Mouse (Mus musculus) embryonic facial prominence, embryonic 13.5 days (tissue): Measurements from ENCODE around the gene Baiap2. TPM values are rescaled to one million over a fixed set of nuclear protein-coding genes. Genes with fewer than 3 reads are reported as not detected.

Experiments
- ATAC-seq: fragments of 200-750 bp; cut with Nextera tagmentation; 2 replicates; pipeline ENCODE4 v1.8.0; 2017; ENCODE audit warnings: low read depth; ENCODE audit not compliant: insufficient number of reproducible peaks, insufficient read depth, low FRiP score, low TSS enrichment
- H3K27ac ChIP-seq: fragments of 300-500 bp; sonication (generic); 2 replicates; pipeline ENCODE4 v1.5.1; 2015; ENCODE audit warnings: moderate library complexity, mild to moderate bottlenecking, inconsistent platforms
- H3K27me3 ChIP-seq: fragments of 300-500 bp; sonication (generic); 2 replicates; pipeline ENCODE4 v1.6.1; 2015; ENCODE audit warnings: mild to moderate bottlenecking, inconsistent platforms
- H3K36me3 ChIP-seq: fragments of 300-500 bp; sonication (generic); 2 replicates; pipeline ENCODE4 v1.6.1; 2015; ENCODE audit warnings: mild to moderate bottlenecking, inconsistent platforms
- H3K4me1 ChIP-seq: fragments of 300-500 bp; sonication (generic); 2 replicates; pipeline ENCODE4 v1.6.1; 2015; ENCODE audit warnings: inconsistent platforms
- H3K4me2 ChIP-seq: fragments of 300-500 bp; sonication (generic); 2 replicates; pipeline ENCODE4 v1.6.1; 2015; ENCODE audit warnings: moderate library complexity, mild to moderate bottlenecking, inconsistent platforms
- H3K4me3 ChIP-seq: fragments of 300-500 bp; sonication (generic); 2 replicates; pipeline ENCODE4 v1.5.1; 2015; ENCODE audit warnings: mild to moderate bottlenecking, inconsistent platforms
- H3K9ac ChIP-seq: fragments of 300-500 bp; sonication (generic); 2 replicates; pipeline ENCODE4 v1.6.1; 2015; ENCODE audit warnings: mild to moderate bottlenecking, inconsistent platforms
- H3K9me3 ChIP-seq: fragments of 300-500 bp; sonication (generic); 2 replicates; pipeline ENCODE4 v1.6.1; 2016; ENCODE audit warnings: inconsistent platforms
- WGBS: fragments of 180-500 bp; shearing (Covaris S2); methylation state at CpG from one replicate; pipeline ENCODE4 v1.1.7; 2015; ENCODE audit warnings: mixed read lengths; 5-methylcytosine and 5-hydroxymethylcytosine counted together
- polyA plus RNA-seq: library from polyadenylated mRNA; unstranded; fragments of >200 nt; fragmentation: Nextera tagmentation; extraction: Ambion mirVana; gene quantifications from 2 replicates; pipeline ENCODE4 v1.2.1, GENCODE M21; 2015

The Baiap2 gene
- polyA plus RNA-seq, 1 experiment from 2014 or later = 20.0 TPM

- no peak for ATAC-seq
- H3K9me3 ChIP-seq = no peaks in the 10 kb centered on the region
- peaks cover 7% of the 10 kb centered on the region for H3K4me1 ChIP-seq
- no peak overlapping the region for H3K4me2 ChIP-seq
- H3K27me3 ChIP-seq = no peaks in the 10 kb centered on the region
- no peak overlapping the region for H3K27ac ChIP-seq
- no peak overlapping the region for H3K4me3 ChIP-seq
- WGBS = 74% methylated on average over 3 of the region's 3 CpGs
- no peak overlapping the region for H3K9ac ChIP-seq
- peaks cover 25% of the 10 kb centered on the region; the same call in 1 of the 2 replicates for H3K36me3 ChIP-seq
Measured at GRCm38 (mm10) chr11:119961511-119961910, 18.9 kb downstream of the Baiap2 start.

DNA sequence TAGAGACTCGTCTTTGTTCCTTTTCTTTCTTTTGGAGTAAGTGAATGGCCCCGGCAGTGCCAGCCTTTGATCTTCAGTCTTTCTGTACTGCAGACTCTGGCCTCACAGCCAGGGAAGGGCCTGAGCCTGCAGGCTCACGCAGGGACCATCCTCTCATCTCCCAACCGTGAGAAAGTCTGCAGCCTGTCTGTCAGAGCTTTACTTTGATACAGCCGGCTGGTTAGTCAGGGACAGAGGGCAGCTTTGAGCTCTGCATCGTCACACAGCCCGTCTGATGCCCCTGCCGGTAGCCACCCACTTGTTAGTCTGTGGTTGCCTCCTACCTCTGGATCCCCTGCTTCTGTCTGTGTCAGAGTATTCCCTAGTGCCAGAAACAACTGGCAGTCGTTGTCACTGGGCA, 22.5 kb downstream of the Baiap2 start:
- no peak for ATAC-seq
- no peak overlapping the region for H3K27ac ChIP-seq
- H3K27me3 ChIP-seq = no peaks in the 10 kb centered on the region
- no peaks in the 10 kb centered on the region for H3K9me3 ChIP-seq
- no peak overlapping the region for H3K9ac ChIP-seq
- peaks cover 26% of the 10 kb centered on the region; the same call in 1 of the 2 replicates for H3K36me3 ChIP-seq
- 0 out of 2 replicates have a peak, but pooled peaks cover 2% of the 10 kb centered on the region for H3K4me1 ChIP-seq
- WGBS = 20% methylated on average over 9 of the region's 9 CpGs
- no peak overlapping the region for H3K4me2 ChIP-seq
- H3K4me3 ChIP-seq = no peak overlapping the region

GRCm38 (mm10) chr11:119966294-119966693, 23.7 kb downstream of the Baiap2 start:
- 0 out of 2 replicates have a peak, but pooled peaks cover 2% of the 10 kb centered on the region for H3K4me1 ChIP-seq
- H3K4me3 ChIP-seq = no peak overlapping the region
- 61% methylated on average over 6 of the region's 6 CpGs for WGBS
- H3K27me3 ChIP-seq = no peaks in the 10 kb centered on the region
- H3K9ac ChIP-seq = no peak overlapping the region
- ATAC-seq = no peak
- no peak overlapping the region for H3K4me2 ChIP-seq
- no peaks in the 10 kb centered on the region for H3K9me3 ChIP-seq
- H3K36me3 ChIP-seq = peaks cover 21% of the 10 kb centered on the region; the same call in 1 of the 2 replicates
- 0 out of 2 replicates have a peak overlapping the region, but pooled peaks have one; percentile 28 for H3K27ac ChIP-seq

DNA sequence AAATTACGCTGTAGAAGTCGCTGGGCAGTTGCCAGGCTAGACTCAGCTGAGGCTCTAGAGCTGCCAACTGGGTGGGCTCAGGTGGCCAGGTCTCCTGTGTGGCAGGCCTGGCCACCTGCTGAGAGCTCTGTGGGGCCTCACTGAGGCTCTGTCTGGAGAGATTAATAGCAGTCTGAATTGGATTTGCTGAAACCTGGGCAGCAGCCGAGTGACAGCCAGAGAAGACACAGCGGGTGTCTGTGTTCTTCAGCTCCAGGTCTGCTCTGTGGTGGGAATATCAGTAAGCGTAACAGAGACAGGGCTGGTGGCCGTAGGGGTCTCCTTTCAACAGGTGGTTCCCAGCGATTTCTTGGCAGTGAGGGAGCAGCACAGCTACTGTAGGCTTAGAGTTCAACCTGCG, 24.8 kb downstream of the Baiap2 start:
- ATAC-seq = no peak
- Histone ChIP-seq H3K4me1 (0 out of 2 replicates have a peak, but pooled peaks cover 2% of the 10 kb centered on the region), H3K9me3 (no peaks in the 10 kb centered on the region), H3K4me2 (no peak overlapping the region), H3K27me3 (no peaks in the 10 kb centered on the region), H3K36me3 (peaks cover 25% of the 10 kb centered on the region; the same call in 1 of the 2 replicates), H3K4me3 (no peak overlapping the region), H3K27ac (no peak overlapping the region), H3K9ac (no peak overlapping the region)
- WGBS = 81% methylated on average over 8 of the region's 8 CpGs

- H3K9me3 ChIP-seq = no peaks in the 10 kb centered on the region
- 86% methylated on average over 2 of the region's 2 CpGs for WGBS
- H3K4me1 ChIP-seq = 0 out of 2 replicates have a peak, but pooled peaks cover 2% of the 10 kb centered on the region
- peaks cover 25% of the 10 kb centered on the region; the same call in 1 of the 2 replicates for H3K36me3 ChIP-seq
- H3K4me2 ChIP-seq = no peak overlapping the region
- ATAC-seq = no peak
- no peak overlapping the region for H3K27ac ChIP-seq
- H3K27me3 ChIP-seq = no peaks in the 10 kb centered on the region
- no peak overlapping the region for H3K9ac ChIP-seq
- no peak overlapping the region for H3K4me3 ChIP-seq
Measured at GRCm38 (mm10) chr11:119967892-119968291, 25.3 kb downstream of the Baiap2 start.

GRCm38 (mm10) chr11:119970021-119970851, 27.7 kb downstream of the Baiap2 start:
- H3K9me3 ChIP-seq = no peaks in the 10 kb centered on the region
- no peak overlapping the region for H3K9ac ChIP-seq
- H3K27me3 ChIP-seq = no peaks in the 10 kb centered on the region
- 71% methylated on average over 12 of the region's 12 CpGs for WGBS
- no peak for ATAC-seq
- H3K36me3 ChIP-seq = peaks cover 27% of the 10 kb centered on the region; the same call in 1 of the 2 replicates
- H3K4me1 ChIP-seq = 0 out of 2 replicates have a peak, but pooled peaks cover 2% of the 10 kb centered on the region
- H3K27ac ChIP-seq = no peak overlapping the region
- no peak overlapping the region for H3K4me3 ChIP-seq
- H3K4me2 ChIP-seq = no peak overlapping the region

DNA sequence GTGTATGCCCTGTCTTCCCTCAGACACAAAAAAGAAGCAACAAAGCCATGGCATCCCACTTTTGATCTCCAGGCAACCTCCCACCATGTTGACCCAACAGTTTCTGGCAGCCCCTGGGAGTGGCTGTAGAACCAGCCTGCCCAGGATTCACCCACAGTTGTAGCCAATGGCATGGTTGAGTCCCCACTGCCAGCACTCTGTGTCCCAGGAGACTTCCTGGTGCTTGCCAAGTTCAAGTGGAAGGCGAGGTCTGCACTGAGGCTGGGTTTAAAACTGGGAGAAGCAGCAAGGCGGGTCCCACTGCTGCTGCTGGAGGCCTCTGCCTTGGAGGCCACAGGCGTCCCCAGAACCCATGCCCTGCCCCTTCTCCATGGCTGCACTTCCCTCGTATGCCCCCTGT, 31.2 kb downstream of the Baiap2 start:
- no peaks in the 10 kb centered on the region for H3K9me3 ChIP-seq
- no peak overlapping the region for H3K27ac ChIP-seq
- no peaks in the 10 kb centered on the region for H3K4me1 ChIP-seq
- no peak overlapping the region for H3K4me3 ChIP-seq
- WGBS = 78% methylated on average over 4 of the region's 4 CpGs
- H3K4me2 ChIP-seq = no peak overlapping the region
- H3K27me3 ChIP-seq = no peaks in the 10 kb centered on the region
- H3K9ac ChIP-seq = no peak overlapping the region
- peaks cover 21% of the 10 kb centered on the region; the same call in 1 of the 2 replicates for H3K36me3 ChIP-seq
- ATAC-seq = no peak

DNA sequence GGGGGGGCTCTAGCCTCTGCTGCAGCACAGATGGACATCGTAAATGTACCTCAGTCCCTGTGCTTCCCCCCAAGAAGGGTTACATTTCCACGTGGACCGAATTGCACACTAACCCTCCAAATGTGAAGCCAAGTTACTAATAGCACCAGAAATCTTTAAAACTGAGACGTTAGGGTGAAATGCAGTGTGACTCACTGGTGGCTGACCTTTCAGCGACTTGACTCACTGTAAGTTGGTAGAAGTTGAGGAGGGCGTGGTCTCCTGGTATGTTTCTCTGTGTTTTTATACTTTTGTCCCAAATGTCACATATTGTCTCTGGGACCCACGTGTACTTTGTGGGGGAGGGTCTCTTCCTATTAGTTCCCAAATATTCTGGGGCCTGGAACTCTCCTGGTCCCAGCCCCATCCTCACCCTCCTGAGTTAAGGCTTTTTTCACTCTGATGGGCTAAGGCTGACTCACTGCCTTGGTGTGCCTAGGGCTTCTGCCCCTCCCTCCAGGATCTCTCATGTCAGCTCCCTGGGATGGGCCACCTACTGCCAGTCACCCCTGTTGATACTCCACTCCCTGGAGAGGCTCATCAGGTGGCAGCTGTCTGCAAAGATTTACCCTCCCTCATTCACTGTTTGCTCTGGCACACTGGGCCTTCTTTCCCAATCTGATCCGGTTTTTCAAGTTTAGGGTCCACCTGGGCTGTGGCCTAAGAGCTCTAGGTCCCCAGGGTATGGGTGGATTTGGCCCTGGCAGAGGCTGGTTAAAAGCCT, 33.4 kb downstream of the Baiap2 start:
- H3K36me3 ChIP-seq = 0 out of 2 replicates have a peak, but pooled peaks cover 11% of the 10 kb centered on the region
- no peak overlapping the region for H3K9ac ChIP-seq
- no peak overlapping the region for H3K27ac ChIP-seq
- no peaks in the 10 kb centered on the region for H3K27me3 ChIP-seq
- no peak overlapping the region for H3K4me3 ChIP-seq
- no peaks in the 10 kb centered on the region for H3K9me3 ChIP-seq
- ATAC-seq = no peak
- WGBS = 75% methylated on average over 8 of the region's 8 CpGs
- no peak overlapping the region for H3K4me2 ChIP-seq
- no peaks in the 10 kb centered on the region for H3K4me1 ChIP-seq

- Histone ChIP-seq H3K4me1 (peaks cover 2% of the 10 kb centered on the region; the same call in 1 of the 2 replicates), H3K36me3 (peaks cover 23% of the 10 kb centered on the region), H3K4me2 (no peak overlapping the region), H3K27me3 (no peaks in the 10 kb centered on the region), H3K27ac (no peak overlapping the region), H3K9me3 (no peaks in the 10 kb centered on the region), H3K4me3 (no peak overlapping the region), H3K9ac (no peak overlapping the region)
- WGBS = 95% methylated on average over 4 of the region's 4 CpGs
- ATAC-seq = no peak
Measured at GRCm38 (mm10) chr11:119978701-119979100, 36.1 kb downstream of the Baiap2 start.

- H3K4me3 ChIP-seq = no peak overlapping the region
- H3K36me3 ChIP-seq = peaks cover 20% of the 10 kb centered on the region
- no peaks in the 10 kb centered on the region for H3K27me3 ChIP-seq
- no peak overlapping the region for H3K9ac ChIP-seq
- 83% methylated on average over 10 of the region's 10 CpGs for WGBS
- H3K4me1 ChIP-seq = peaks cover 4% of the 10 kb centered on the region; the same call in 1 of the 2 replicates
- ATAC-seq = no peak
- H3K4me2 ChIP-seq = no peak overlapping the region
- no peak overlapping the region for H3K27ac ChIP-seq
- H3K9me3 ChIP-seq = no peaks in the 10 kb centered on the region
Measured at GRCm38 (mm10) chr11:119979596-119980385, 37.2 kb downstream of the Baiap2 start.

DNA sequence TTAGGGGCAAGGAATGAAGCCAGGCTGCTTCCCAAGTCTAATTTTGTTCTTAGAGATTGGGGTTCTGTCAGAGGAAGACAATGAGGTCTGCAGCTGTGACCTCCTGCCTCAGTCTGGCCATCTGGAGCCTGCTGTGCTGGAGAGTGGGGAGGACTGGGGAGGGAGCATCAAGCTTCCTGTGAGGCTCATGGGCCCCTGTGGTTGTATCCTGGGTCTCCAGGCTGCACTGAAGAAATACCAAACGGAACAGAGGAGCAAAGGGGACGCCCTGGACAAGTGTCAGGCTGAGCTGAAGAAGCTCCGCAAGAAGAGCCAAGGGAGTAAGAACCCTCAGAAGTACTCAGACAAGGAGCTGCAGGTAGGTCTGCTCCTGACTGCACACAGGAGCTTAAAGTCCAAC, 39.2 kb downstream of the Baiap2 start:
- Histone ChIP-seq H3K27ac (no peak overlapping the region), H3K9ac (no peak overlapping the region), H3K36me3 (peaks cover 20% of the 10 kb centered on the region), H3K4me3 (no peak overlapping the region), H3K4me1 (peaks cover 4% of the 10 kb centered on the region; the same call in 1 of the 2 replicates), H3K27me3 (no peaks in the 10 kb centered on the region), H3K9me3 (no peaks in the 10 kb centered on the region), H3K4me2 (no peak overlapping the region)
- 74% methylated on average over 3 of the region's 3 CpGs for WGBS
- ATAC-seq = no peak
